Mouse (Mus musculus) testis, postnatal 14 days (tissue): Measurements from ENCODE around the gene Pnp2.
"Not testable (repeated sequence)": the region's sequence is repeated elsewhere in the genome, so short reads cannot be mapped to it uniquely, and the experiment has no call there.

Source experiments
- DNase-seq: peaks from one replicate; pipeline ENCODE4 v3.0.0; 2021; ENCODE audit warnings: low spot score

Gene Pnp2

GRCm38 (mm10) chr14:50957146-50957545 is 1.4 kb downstream of the Pnp2 start:
- not testable (repeated sequence) for DNase-seq

GRCm38 (mm10) chr14:50958289-50958995 is 2.6 kb downstream of the Pnp2 start:
- DNase-seq, result not testable (repeated sequence)

- no peak for DNase-seq
Measured at GRCm38 (mm10) chr14:50968216-50968980, 12.6 kb downstream of the Pnp2 start.

GRCm38 (mm10) chr14:50969041-50969440 is 13.2 kb downstream of the Pnp2 start:
- DNase-seq, result no peak

- DNase-seq, result no peak
Measured at GRCm38 (mm10) chr14:50969558-50970544, 14.1 kb downstream of the Pnp2 start.

- no peak for DNase-seq
Measured at GRCm38 (mm10) chr14:50970822-50971221, 15.0 kb downstream of the Pnp2 start.

GRCm38 (mm10) chr14:50973054-50973453 is 17.3 kb downstream of the Pnp2 start:
- DNase-seq, result not testable (repeated sequence)

GRCm38 (mm10) chr14:50973700-50974099 is 17.9 kb downstream of the Pnp2 start:
- DNase-seq, result no peak

GRCm38 (mm10) chr14:50975001-50975400 is 19.2 kb downstream of the Pnp2 start:
- DNase-seq, result no peak

- DNase-seq, result no peak
Measured at GRCm38 (mm10) chr14:50976674-50977073, 20.9 kb downstream of the Pnp2 start.

GRCm38 (mm10) chr14:50978451-50978850 is 22.7 kb downstream of the Pnp2 start:
- not testable (repeated sequence) for DNase-seq

- DNase-seq, result no peak
Measured at GRCm38 (mm10) chr14:50979631-50980030, 23.8 kb downstream of the Pnp2 start.

- DNase-seq, result no peak
Measured at GRCm38 (mm10) chr14:50981207-50981606, 25.4 kb downstream of the Pnp2 start.

- no peak for DNase-seq
Measured at GRCm38 (mm10) chr14:50981837-50982236, 26.0 kb downstream of the Pnp2 start.

GRCm38 (mm10) chr14:50987668-50988067 is 31.9 kb downstream of the Pnp2 start:
- DNase-seq, result no peak

GRCm38 (mm10) chr14:50991037-50991436 is 35.2 kb downstream of the Pnp2 start:
- DNase-seq, result no peak

- no peak for DNase-seq
Measured at GRCm38 (mm10) chr14:50997088-50997487, 41.3 kb downstream of the Pnp2 start.

GRCm38 (mm10) chr14:50997999-50998666 is 42.3 kb downstream of the Pnp2 start:
- no peak for DNase-seq

GRCm38 (mm10) chr14:51007152-51007801 is 51.5 kb downstream of the Pnp2 start, which contains the start of gene Rnase10:
Gene Rnase10, plus strand, starts transcription at chr14:51007751.
- no peak for DNase-seq

GRCm38 (mm10) chr14:51007914-51008713 is 52.3 kb downstream of the Pnp2 start:
- no peak for DNase-seq
